Mouse (Mus musculus) MEL (cell line): ENCODE measurements at regions not wholly inside any gene's neighbourhood (a gene's known extent, or its start where the extent isn't known, plus 50 kb on each side); places are given as distances from the start of the nearest gene placed in this dataset.

Experiments
- CHD2 ChIP-seq: IDR thresholded peaks from 2 replicates; pipeline ENCODE4 v1.6.1; 2011; ENCODE audit warnings: low read length, improper control_type of control experiment
- CTCF ChIP-seq, 3 experiments: IDR thresholded peaks in 2 of 3; conservative IDR thresholded peaks in 1 of 3; 2 replicates each; pipeline ENCODE4 v1.5.1; 2011 to 2012; ENCODE audit warnings: low read length in 3 of 3, low read depth in 2 of 3, mild to moderate bottlenecking in 2 of 3, improper control_type of control experiment in 1 of 3, inconsistent platforms in 1 of 3, mixed read lengths in 1 of 3, moderate library complexity in 1 of 3; ENCODE audit not compliant: control insufficient read depth in 1 of 3, insufficient read depth in 1 of 3, poor library complexity in 1 of 3, severe bottlenecking in 1 of 3
- GATA1 ChIP-seq: IDR thresholded peaks from 2 replicates; pipeline ENCODE4 v1.6.1; 2011; ENCODE audit warnings: low read depth, low read length, improper control_type of control experiment
- JUND ChIP-seq: IDR thresholded peaks from 2 replicates; pipeline ENCODE4 v1.6.1; 2011; ENCODE audit warnings: low read depth, mild to moderate bottlenecking, improper control_type of control experiment, low read length
- KAT2A ChIP-seq: conservative IDR thresholded peaks from 2 replicates; pipeline ENCODE4 v1.6.1; 2012; ENCODE audit warnings: low read depth, low read length, improper control_type of control experiment, inconsistent platforms
- POLR2A ChIP-seq, 2 experiments: IDR thresholded peaks; 2 replicates each; pipeline ENCODE4 v1.6.1; 2011 to 2012; ENCODE audit warnings: low read length in 2 of 2, mild to moderate bottlenecking in 2 of 2, control low read depth in 1 of 2, improper control_type of control experiment in 1 of 2, low read depth in 1 of 2, moderate library complexity in 1 of 2; ENCODE audit not compliant: control insufficient read depth in 1 of 2, insufficient read depth in 1 of 2, poor library complexity in 1 of 2
- POLR2AphosphoS2 ChIP-seq: IDR thresholded peaks from 2 replicates; pipeline ENCODE4 v1.6.1; 2011; ENCODE audit warnings: low read length, improper control_type of control experiment
- TAL1 ChIP-seq: IDR thresholded peaks from 2 replicates; pipeline ENCODE4 v1.6.1; 2012; ENCODE audit warnings: mild to moderate bottlenecking, inconsistent platforms, low read length, moderate library complexity, mixed read lengths
- USF1 ChIP-seq: IDR thresholded peaks from 2 replicates; pipeline ENCODE4 v1.6.1; 2014; ENCODE audit warnings: low read depth, mild to moderate bottlenecking, inconsistent platforms, low read length, improper control_type of control experiment, moderate library complexity
- ZC3H11A ChIP-seq: IDR thresholded peaks from 2 replicates; pipeline ENCODE4 v1.6.1; 2012; ENCODE audit warnings: low read depth, mild to moderate bottlenecking, inconsistent platforms, low read length, improper control_type of control experiment
- ZMIZ1 ChIP-seq: IDR thresholded peaks from 2 replicates; pipeline ENCODE4 v1.6.1; 2012; ENCODE audit warnings: low read depth, mild to moderate bottlenecking, inconsistent platforms, low read length, improper control_type of control experiment, moderate library complexity

DNA sequence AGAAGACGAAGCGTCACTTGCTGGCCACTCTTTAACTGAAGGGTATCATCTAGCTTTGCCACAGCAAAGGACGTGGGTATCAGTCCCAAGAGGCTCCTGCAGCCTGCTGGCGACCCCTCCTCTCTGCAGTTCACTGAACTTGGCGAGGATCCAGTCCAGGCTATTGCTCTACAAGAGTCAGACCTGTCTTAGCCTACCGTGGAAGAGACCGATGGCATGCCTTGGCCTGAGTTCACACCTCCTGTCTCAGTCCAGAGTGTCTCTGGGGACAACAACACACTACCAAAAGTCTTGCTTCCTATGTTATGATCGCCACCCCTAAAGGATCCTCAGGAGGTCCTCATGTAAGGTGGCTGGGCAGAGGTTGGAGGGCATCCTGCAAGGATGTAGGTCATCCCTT, 100.2 kb downstream of the Duxbl3 start:
- TF ChIP-seq POLR2A (IDR thresholded peaks at IDR 0.05; ENCODE audit: control insufficient read depth in 1 of 2, insufficient read depth in 1 of 2, low read depth in 1 of 2, low read length in 2 of 2, poor library complexity in 1 of 2) (no peak), CTCF (IDR thresholded peaks at IDR 0.05 in 2 of 3, conservative IDR thresholded peaks at IDR 0.05 in 1 of 3; ENCODE audit: control insufficient read depth in 1 of 3, insufficient read depth in 1 of 3, low read depth in 2 of 3, low read length in 3 of 3, poor library complexity in 1 of 3, severe bottlenecking in 1 of 3) (no peak), CHD2 (no peak), USF1 (no peak), POLR2AphosphoS2 (no peak), ZC3H11A (no peak), KAT2A (no peak), TAL1 (no peak), JUND (no peak), ZMIZ1 (no peak), GATA1 (no peak)
